ENCODE assay signal across 8 mouse cellular contexts in genomic region chr12:69986786-69987497, GRCm38 (mm10). TPM values are rescaled to one million over a fixed set of nuclear protein-coding genes. Genes with fewer than 3 reads are reported as not detected.
A peak's percentile ranks its signal among the peaks of the same experiment; 100 is the strongest.
DNase-seq lines count a peak whose midpoint lies in the region; ATAC-seq lines count a peak whose summit lies in the region.

Gene Sav1, minus strand, starts transcription at chr12:69987002.

- H3K9me3 ChIP-seq in hindbrain, embryonic 13.5 days, result no peaks in the 10 kb centered on the region

- WGBS in hindbrain, embryonic 13.5 days, result under 1% methylated on average over 80 of the region's 102 CpGs

- peak; percentile 46 for DNase-seq in T-cell, adult 2 months (ENCODE audit: low spot score)
- DNase-seq in cerebellum, postnatal 25 days, result peak; percentile 94 to 95
- peak; percentile 75 to 82 for DNase-seq in frontal cortex, postnatal 25 days (ENCODE audit: low spot score in 2 of 2)
- DNase-seq in layer of hippocampus, postnatal 25 days (ENCODE audit: extremely low spot score in 1 of 2, low spot score in 1 of 2), result peak; percentile 76 to 85
- DNase-seq in lung, postnatal 14 days, result peak; percentile 91
- peak; percentile 93 for DNase-seq in ovary, postnatal 36 days (ENCODE audit: low spot score)
- DNase-seq in thymus, postnatal 25 days, result peak; percentile 74

- H3K27ac ChIP-seq in hindbrain, embryonic 13.5 days, result peak within 1 kb of the TSS; percentile 93

- peak; percentile 95 for ATAC-seq in hindbrain, embryonic 13.5 days (ENCODE audit: low FRiP score)

- H3K9ac ChIP-seq in hindbrain, embryonic 13.5 days, result peak within 1 kb of the TSS; percentile 93

- peaks cover 18% of the 10 kb centered on the region for H3K36me3 ChIP-seq in hindbrain, embryonic 13.5 days

- H3K4me3 ChIP-seq in hindbrain, embryonic 13.5 days, result peak within 1 kb of the TSS; percentile 90

- peak within 1 kb of the TSS; percentile 70 for H3K4me2 ChIP-seq in hindbrain, embryonic 13.5 days

- H3K27me3 ChIP-seq in hindbrain, embryonic 13.5 days, result no peaks in the 10 kb centered on the region

- H3K4me1 ChIP-seq in hindbrain, embryonic 13.5 days (replicated peaks), result peaks cover 21% of the 10 kb centered on the region

RNA-seq across cellular contexts. Expression of gene Sav1, which starts in this region (rescaled TPM):
- 1.6 and 2.7 TPM in 2 replicates for polyA plus RNA-seq in hindbrain, embryonic 13.5 days (2015; fragmentation: Nextera tagmentation; extraction: Ambion mirVana)
- 10 to 100 TPM; 15.1 to 17.4 TPM for total RNA-seq in layer of hippocampus, postnatal 25 days (2021)

Comparison
In these comparisons a context has a peak if more than half of its experiments do, and no peak if none do; other contexts are left out.
1. Peak in every context shown above with its lines: DNase-seq, ATAC-seq, H3K4me3 ChIP-seq and H3K27ac ChIP-seq.